Mouse (Mus musculus) bone marrow, adult 2 months (tissue): ENCODE measurements at regions not wholly inside any gene's neighbourhood (a gene's known extent, or its start where the extent isn't known, plus 50 kb on each side); places are given as distances from the start of the nearest gene placed in this dataset.

Experiments used
- CTCF ChIP-seq: fragments of 200-500 bp; IDR thresholded peaks from 2 replicates; pipeline ENCODE4 v1.5.1; 2011; ENCODE audit warnings: low read length, control low read depth; ENCODE audit not compliant: control insufficient read depth, insufficient read depth
- POLR2A ChIP-seq: fragments of 200-500 bp; IDR thresholded peaks from 2 replicates; pipeline ENCODE4 v1.6.1; 2011; ENCODE audit warnings: low read depth, mild to moderate bottlenecking, control low read depth, low read length, borderline replicate concordance; ENCODE audit not compliant: control insufficient read depth

DNA sequence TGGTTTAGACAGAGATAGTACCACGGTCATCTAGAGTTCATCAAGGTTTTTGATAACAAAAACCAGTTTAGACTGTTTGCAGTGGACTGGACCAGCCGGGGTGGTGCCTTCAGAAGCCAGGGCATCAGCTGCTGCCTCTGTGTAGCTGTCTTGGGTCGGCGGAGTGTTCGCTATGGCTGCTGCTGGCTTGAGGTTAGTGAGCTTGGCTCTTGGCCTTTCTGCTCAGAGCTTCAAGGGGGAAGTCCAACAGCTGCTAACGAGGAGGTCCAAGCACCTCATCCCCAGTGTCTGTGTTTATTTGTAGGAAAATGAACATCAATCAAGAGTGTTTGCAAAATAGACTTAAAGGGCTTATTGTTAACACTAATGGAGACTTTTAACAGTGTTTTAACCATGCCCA is 198.2 kb downstream of the Cxcl12 start:
- TF ChIP-seq POLR2A (no peak), CTCF (no peak)
